Mouse (Mus musculus): ENCODE data around the gene Capn13. TPM values are rescaled to one million over a fixed set of nuclear protein-coding genes. Genes with fewer than 3 reads are reported as not detected.
"Not testable (repeated sequence)": the region's sequence is repeated elsewhere in the genome, so short reads cannot be mapped to it uniquely, and the experiment has no call there.

Gene Capn13
- total and polyA plus RNA-seq, 3 experiments, result not detected

- TF ChIP-seq ZC3H11A (IDR thresholded peaks at IDR 0.05; ENCODE audit: low read depth, low read length) (0 out of 2 replicates have a peak, but pooled peaks have one; percentile 4), CHD1 (IDR thresholded peaks at IDR 0.05; ENCODE audit: low read depth, low read length) (no peak), EP300 (IDR thresholded peaks at IDR 0.05; ENCODE audit: low read depth in 1 of 2, low read length in 2 of 2) (peak; percentile 74), NRF1 (IDR thresholded peaks at IDR 0.05; ENCODE audit: insufficient read depth, low read depth, low read length, poor library complexity, severe bottlenecking) (no peak), TAL1 (IDR thresholded peaks at IDR 0.05; ENCODE audit: low read length) (no peak), RAD21 (IDR thresholded peaks at IDR 0.05; ENCODE audit: low read depth, low read length) (no peak; the same call in 1 of the 2 replicates), CTCF (IDR thresholded peaks at IDR 0.05 in 2 of 3, conservative IDR thresholded peaks at IDR 0.05 in 1 of 3; ENCODE audit: control insufficient read depth in 1 of 3, insufficient read depth in 1 of 3, low read depth in 2 of 3, low read length in 3 of 3, poor library complexity in 1 of 3, severe bottlenecking in 1 of 3) (no peak)
Measured at GRCm38 (mm10) chr17:73263077-73263501, 137.6 kb downstream of the Capn13 start (continued).

DNA sequence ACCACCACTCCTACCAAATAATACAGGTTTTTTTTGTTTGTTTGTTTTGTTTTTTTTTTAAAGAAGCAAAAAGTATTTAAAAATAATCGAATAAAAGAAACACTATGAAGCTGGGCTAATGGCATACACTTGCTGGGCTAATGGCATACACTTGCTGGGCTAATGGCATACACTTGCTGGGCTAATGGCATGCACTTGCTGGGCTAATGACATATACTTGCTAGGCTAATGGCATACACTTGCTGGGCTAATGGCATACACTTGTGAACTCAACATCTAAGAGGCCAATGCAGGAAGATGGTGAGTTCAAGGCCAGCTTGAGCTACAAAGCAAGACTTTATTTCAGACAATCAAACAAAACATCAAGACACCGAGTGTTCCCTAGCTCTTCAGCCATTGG lies 138.1 kb downstream of the Capn13 start:
- no peak overlapping the region for H3K9ac ChIP-seq (ENCODE audit: control insufficient read depth, low read depth, low read length, poor library complexity, severe bottlenecking)
- H3K36me3 ChIP-seq (ENCODE audit: control insufficient read depth in 1 of 2, insufficient read depth in 2 of 2, low read length in 2 of 2), result peaks cover 0 to 12% of the 10 kb centered on the region in 2 experiments; a peak in 2 of 4 replicates
- H3K4me3 ChIP-seq (ENCODE audit: control insufficient read depth in 1 of 2, insufficient read depth in 1 of 2, low read depth in 2 of 2, low read length in 2 of 2), result no peak overlapping the region
- no peak for DNase-seq (ENCODE audit: low read depth, low spot score)
- TF ChIP-seq ETS1 (IDR thresholded peaks at IDR 0.05; ENCODE audit: low read depth, low read length) (no peak), RAD21 (IDR thresholded peaks at IDR 0.05; ENCODE audit: low read depth, low read length) (no peak), SIN3A (IDR thresholded peaks at IDR 0.05; ENCODE audit: low read length) (no peak), USF1 (IDR thresholded peaks at IDR 0.05; ENCODE audit: low read depth, low read length) (no peak), CTCF (IDR thresholded peaks at IDR 0.05 in 2 of 3, conservative IDR thresholded peaks at IDR 0.05 in 1 of 3; ENCODE audit: control insufficient read depth in 1 of 3, insufficient read depth in 1 of 3, low read depth in 2 of 3, low read length in 3 of 3, poor library complexity in 1 of 3, severe bottlenecking in 1 of 3) (no peak), ZKSCAN1 (IDR thresholded peaks at IDR 0.05; ENCODE audit: low read depth, low read length) (peak; percentile 94), EP300 (IDR thresholded peaks at IDR 0.05; ENCODE audit: low read depth in 1 of 2, low read length in 2 of 2) (no peak), MAZ (IDR thresholded peaks at IDR 0.05; ENCODE audit: low read depth, low read length) (no peak)
- peak overlapping the region; percentile 25 for H3K27ac ChIP-seq (ENCODE audit: control insufficient read depth, low read depth, low read length)
- no peaks in the 10 kb centered on the region for H3K27me3 ChIP-seq (ENCODE audit: control insufficient read depth in 1 of 2, insufficient read depth in 2 of 2, low read length in 2 of 2)
- H3K9me3 ChIP-seq (replicated peaks; ENCODE audit: insufficient read depth, low read length), result no peaks in the 10 kb centered on the region
- peaks cover 0 to 16% of the 10 kb centered on the region in 2 experiments; a peak in 2 of 4 replicates for H3K4me1 ChIP-seq (ENCODE audit: control insufficient read depth in 1 of 2, insufficient read depth in 2 of 2, low read length in 2 of 2)
- H3K79me2 ChIP-seq (ENCODE audit: control insufficient read depth, insufficient read depth, low read length, poor library complexity), result no peaks in the 10 kb centered on the region

DNA sequence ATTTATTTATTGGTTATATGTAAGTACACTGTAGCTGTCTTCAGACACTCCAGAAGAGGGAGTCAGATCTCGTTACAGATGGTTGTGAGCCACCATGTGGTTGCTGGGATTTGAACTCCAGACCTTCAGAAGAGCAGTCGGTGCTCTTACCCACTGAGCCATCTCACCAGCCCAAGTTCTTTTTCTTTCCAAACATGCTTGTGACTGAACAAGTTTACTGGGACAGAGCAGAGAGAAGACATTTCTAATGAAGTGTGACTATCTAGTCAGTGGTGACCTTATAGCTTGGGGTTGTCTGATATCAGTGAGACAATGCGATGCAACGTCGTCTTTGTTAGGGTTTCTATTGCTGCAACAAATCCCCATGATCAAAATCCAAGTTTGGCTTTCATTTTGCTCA lies 141.4 kb downstream of the Capn13 start:
- H3K4me1 ChIP-seq (ENCODE audit: control insufficient read depth in 1 of 2, insufficient read depth in 2 of 2, low read length in 2 of 2); H3K27me3 ChIP-seq (ENCODE audit: control insufficient read depth in 1 of 2, insufficient read depth in 2 of 2, low read length in 2 of 2); DNase-seq (ENCODE audit: low read depth, low spot score); H3K27ac ChIP-seq (ENCODE audit: control insufficient read depth, low read depth, low read length); H3K9me3 ChIP-seq (replicated peaks; ENCODE audit: insufficient read depth, low read length); H3K4me3 ChIP-seq (ENCODE audit: control insufficient read depth in 1 of 2, insufficient read depth in 1 of 2, low read depth in 2 of 2, low read length in 2 of 2); H3K79me2 ChIP-seq (ENCODE audit: control insufficient read depth, insufficient read depth, low read length, poor library complexity); H3K9ac ChIP-seq (ENCODE audit: control insufficient read depth, low read depth, low read length, poor library complexity, severe bottlenecking); H3K36me3 ChIP-seq (ENCODE audit: control insufficient read depth in 1 of 2, insufficient read depth in 2 of 2, low read length in 2 of 2): not testable (repeated sequence)
- TF ChIP-seq TBP (IDR thresholded peaks at IDR 0.05; ENCODE audit: low read depth, low read length), result peak; percentile 61; the same call in 1 of the 2 replicates

Data from MEL (cell line).